Mouse (Mus musculus) liver, embryonic 14.5 days (tissue): ENCODE data around the gene Ezh1.

Experiments
- CTCF ChIP-seq: IDR thresholded peaks from 2 replicates; pipeline ENCODE4 v1.5.1; 2016; ENCODE audit warnings: antibody characterized with exemption, low read depth, control low read depth
- EP300 ChIP-seq: IDR thresholded peaks from 2 replicates; pipeline ENCODE4 v1.6.1; 2016; ENCODE audit warnings: antibody characterized with exemption, low read depth

DNA sequence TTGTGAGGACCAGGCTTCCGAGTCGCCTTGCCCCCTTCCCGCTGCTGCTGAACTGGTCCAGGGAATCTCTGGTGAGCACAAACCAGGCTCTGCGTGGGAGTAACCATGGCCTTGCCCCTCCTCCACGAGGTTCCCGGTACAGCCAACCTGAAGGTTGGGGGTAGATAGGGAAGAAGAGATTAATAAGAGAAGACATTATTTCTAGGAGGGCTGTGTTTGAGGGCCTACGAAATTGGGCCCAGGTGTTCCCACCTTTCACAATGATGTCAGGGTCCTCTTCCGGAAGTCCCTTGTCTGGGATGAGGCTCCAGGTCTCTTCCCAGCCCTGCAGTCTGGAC lies 58.3 kb downstream of the Ezh1 start:
- TF ChIP-seq EP300: no peak
- TF ChIP-seq CTCF: no peak
